Mouse (Mus musculus): ENCODE measurements around the gene Crybg2. TPM values are rescaled to one million over a fixed set of nuclear protein-coding genes. Genes with fewer than 3 reads are reported as not detected.

The Crybg2 gene
- total RNA-seq, 1 experiment from 2014 or later = 0.79 TPM

GRCm38 (mm10) chr4:134125383-134126060 is 64.9 kb downstream of the Crybg2 start:
- ATAC-seq (replicated peaks in 1 of 2; ENCODE audit: insufficient read depth in 1 of 2, low FRiP score in 2 of 2, low TSS enrichment in 1 of 2, low read depth in 1 of 2, poor library complexity in 2 of 2, severe bottlenecking in 2 of 2) = no peak

GRCm38 (mm10) chr4:134126300-134127120 is 65.9 kb downstream of the Crybg2 start:
- no peak for ATAC-seq (replicated peaks in 1 of 2; ENCODE audit: insufficient read depth in 1 of 2, low FRiP score in 2 of 2, low TSS enrichment in 1 of 2, low read depth in 1 of 2, poor library complexity in 2 of 2, severe bottlenecking in 2 of 2)

GRCm38 (mm10) chr4:134127121-134127455 is 66.5 kb downstream of the Crybg2 start:
- no peak for ATAC-seq (replicated peaks in 1 of 2; ENCODE audit: insufficient read depth in 1 of 2, low FRiP score in 2 of 2, low TSS enrichment in 1 of 2, low read depth in 1 of 2, poor library complexity in 2 of 2, severe bottlenecking in 2 of 2)

GRCm38 (mm10) chr4:134127793-134128192 is 67.2 kb downstream of the Crybg2 start:
- no peak for ATAC-seq (replicated peaks in 1 of 2; ENCODE audit: insufficient read depth in 1 of 2, low FRiP score in 2 of 2, low TSS enrichment in 1 of 2, low read depth in 1 of 2, poor library complexity in 2 of 2, severe bottlenecking in 2 of 2)

GRCm38 (mm10) chr4:134128221-134128982 is 67.8 kb downstream of the Crybg2 start, which contains the start of gene Sh3bgrl3:
Gene Sh3bgrl3 (minus strand): TSS chr4:134128789.
- peak; percentile 66 to 72 for ATAC-seq (replicated peaks in 1 of 2; ENCODE audit: insufficient read depth in 1 of 2, low FRiP score in 2 of 2, low TSS enrichment in 1 of 2, low read depth in 1 of 2, poor library complexity in 2 of 2, severe bottlenecking in 2 of 2)

GRCm38 (mm10) chr4:134128983-134129362 is 68.4 kb downstream of the Crybg2 start:
- ATAC-seq (replicated peaks in 1 of 2; ENCODE audit: insufficient read depth in 1 of 2, low FRiP score in 2 of 2, low TSS enrichment in 1 of 2, low read depth in 1 of 2, poor library complexity in 2 of 2, severe bottlenecking in 2 of 2) = peak; percentile 20 to 33; a peak in 1 of 4 replicates

- ATAC-seq (replicated peaks in 1 of 2; ENCODE audit: insufficient read depth in 1 of 2, low FRiP score in 2 of 2, low TSS enrichment in 1 of 2, low read depth in 1 of 2, poor library complexity in 2 of 2, severe bottlenecking in 2 of 2) = peak; percentile 34 to 36; a peak in 2 of 4 replicates
These were observed 68.9 kb downstream of the Crybg2 start for GRCm38 (mm10) chr4:134129482-134129881.

DNA sequence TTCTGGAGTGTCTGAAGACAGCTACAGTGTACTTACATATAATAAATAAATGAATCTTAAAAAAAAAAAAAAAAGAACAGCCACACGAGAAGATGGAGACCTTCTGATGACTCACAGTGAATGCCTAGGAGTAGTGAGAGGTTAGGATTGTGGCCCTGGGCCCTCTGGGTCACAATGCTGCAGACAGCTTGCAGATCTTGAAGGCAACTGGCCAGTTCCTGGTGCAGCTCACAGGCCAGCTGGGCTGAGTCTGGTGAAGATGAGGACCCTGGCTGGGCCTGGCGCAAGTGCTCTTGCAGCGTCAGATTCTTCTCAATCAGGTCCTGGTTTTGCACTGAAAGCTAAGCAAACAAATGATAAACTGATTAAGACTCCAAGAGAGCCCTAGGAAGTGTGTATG is 71.5 kb downstream of the Crybg2 start:
- ATAC-seq (replicated peaks in 1 of 2; ENCODE audit: insufficient read depth in 1 of 2, low FRiP score in 2 of 2, low TSS enrichment in 1 of 2, low read depth in 1 of 2, poor library complexity in 2 of 2, severe bottlenecking in 2 of 2) = no peak

GRCm38 (mm10) chr4:134132519-134133095 is 72.0 kb downstream of the Crybg2 start:
- no peak for ATAC-seq (replicated peaks in 1 of 2; ENCODE audit: insufficient read depth in 1 of 2, low FRiP score in 2 of 2, low TSS enrichment in 1 of 2, low read depth in 1 of 2, poor library complexity in 2 of 2, severe bottlenecking in 2 of 2)

- ATAC-seq (replicated peaks in 1 of 2; ENCODE audit: insufficient read depth in 1 of 2, low FRiP score in 2 of 2, low TSS enrichment in 1 of 2, low read depth in 1 of 2, poor library complexity in 2 of 2, severe bottlenecking in 2 of 2) = no peak
These were observed 75.8 kb downstream of the Crybg2 start for GRCm38 (mm10) chr4:134136280-134136926.

DNA sequence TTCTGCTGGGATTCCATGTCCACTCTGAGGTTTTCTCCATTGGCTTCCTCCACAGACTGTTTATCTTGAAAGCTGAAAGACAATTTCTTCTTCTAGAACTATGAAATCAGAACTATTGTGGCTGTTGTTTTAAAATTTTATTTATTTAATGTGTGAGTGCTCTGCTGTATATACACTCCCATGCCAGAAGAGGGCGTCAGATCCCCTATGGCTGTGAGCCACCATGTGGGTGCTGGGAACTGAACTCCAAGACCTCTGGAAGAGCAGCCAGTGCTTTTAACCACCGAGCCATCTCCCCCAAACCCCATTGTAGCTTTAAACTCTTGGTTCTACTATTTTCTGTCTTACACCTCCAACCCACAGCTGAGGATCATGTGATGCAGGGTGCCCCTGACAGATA is 78.2 kb downstream of the Crybg2 start:
- ATAC-seq (replicated peaks in 1 of 2; ENCODE audit: insufficient read depth in 1 of 2, low FRiP score in 2 of 2, low TSS enrichment in 1 of 2, low read depth in 1 of 2, poor library complexity in 2 of 2, severe bottlenecking in 2 of 2) = no peak

Other genes with a start within 250 kb of the Crybg2 start
- gene Rps6ka1, start 173.0 kb upstream of the Crybg2 start, total RNA-seq (2017) = 65.1 and 82.5 TPM in 2 replicates
- 631 and 724 TPM in 2 replicates for gene Hmgn2, start 92.2 kb upstream of the Crybg2 start, total RNA-seq (2017)
- gene Dhdds, start 59.9 kb upstream of the Crybg2 start, total RNA-seq (2017) = 19.2 and 25.5 TPM in 2 replicates
- gene Lin28a, start 42.0 kb upstream of the Crybg2 start, total RNA-seq (2017) = 4.2 and 4.8 TPM in 2 replicates
- 1.4 TPM in 1 of 2 replicates, not detected in the other for gene Zfp683, start 7.0 kb upstream of the Crybg2 start, total RNA-seq (2017)
- gene Cd52, start 34.3 kb downstream of the Crybg2 start, total RNA-seq (2017) = 342 and 372 TPM in 2 replicates
- 4.2 and 6.3 TPM in 2 replicates for gene Ubxn11, start 41.8 kb downstream of the Crybg2 start, total RNA-seq (2017)
- gene Sh3bgrl3, start 68.0 kb downstream of the Crybg2 start, total RNA-seq (2017) = 118 and 287 TPM in 2 replicates
- gene Cep85, start 126.3 kb downstream of the Crybg2 start, total RNA-seq (2017) = 42.6 and 46.0 TPM in 2 replicates
- gene Gm7534, start 142.2 kb downstream of the Crybg2 start, total RNA-seq (2017) = not detected in 2 replicates
- not detected in 2 replicates for gene Catsper4, start 166.6 kb downstream of the Crybg2 start, total RNA-seq (2017)
- not detected in 2 replicates for gene Cnksr1, start 177.6 kb downstream of the Crybg2 start, total RNA-seq (2017)
- not detected in 2 replicates for gene E130218I03Rik, start 182.8 kb downstream of the Crybg2 start, total RNA-seq (2017)
- gene Zfp593, start 184.8 kb downstream of the Crybg2 start, total RNA-seq (2017) = 10.7 and 14.4 TPM in 2 replicates
- not detected in 2 replicates for gene Gm30191, start 186.1 kb downstream of the Crybg2 start, total RNA-seq (2017)
- gene Grrp1, start 193.3 kb downstream of the Crybg2 start, total RNA-seq (2017) = 1.1 and 2.1 TPM in 2 replicates
- gene Pdik1l, start 227.1 kb downstream of the Crybg2 start, total RNA-seq (2017) = 32.7 and 36.2 TPM in 2 replicates